Mouse (Mus musculus) heart, adult 2 months (tissue): ENCODE measurements at regions not wholly inside any gene's neighbourhood (a gene's known extent, or its start where the extent isn't known, plus 50 kb on each side); places are given as distances from the start of the nearest gene placed in this dataset.
"Not testable (repeated sequence)": the region's sequence is repeated elsewhere in the genome, so short reads cannot be mapped to it uniquely, and the experiment has no call there.

ENCODE experiments used
- DNase-seq, 2 experiments: peaks; one replicate each; pipeline ENCODE4 v3.0.0; 2021
- H3K27ac ChIP-seq: fragments of 200-600 bp; 2 replicates; pipeline ENCODE4 v1.8.1; 2022
- H3K27me3 ChIP-seq: fragments of 200-500 bp; 2 replicates; pipeline ENCODE4 v1.6.1; 2012; ENCODE audit warnings: mild to moderate bottlenecking, low read length, inconsistent platforms, mixed read lengths; ENCODE audit not compliant: control insufficient read depth, insufficient read depth
- H3K36me3 ChIP-seq: fragments of 200-500 bp; 2 replicates; pipeline ENCODE4 v1.6.1; 2012; ENCODE audit warnings: low read length, inconsistent platforms; ENCODE audit not compliant: control insufficient read depth, insufficient read depth
- H3K4me1 ChIP-seq: fragments of 200-500 bp; 2 replicates; pipeline ENCODE4 v1.6.1; 2011; ENCODE audit warnings: low read length; ENCODE audit not compliant: control insufficient read depth, insufficient read depth
- H3K4me3 ChIP-seq: fragments of 200-600 bp; 2 replicates; pipeline ENCODE4 v1.8.1; 2022
- H3K79me2 ChIP-seq: fragments of 200-500 bp; replicated peaks from 2 replicates; pipeline ENCODE4 v1.6.1; 2012; ENCODE audit warnings: mild to moderate bottlenecking, inconsistent platforms, low read length, moderate library complexity, mixed read lengths; ENCODE audit not compliant: control insufficient read depth, insufficient read depth
- H3K9ac ChIP-seq: fragments of 200-500 bp; 2 replicates; pipeline ENCODE4 v1.6.1; 2012; ENCODE audit warnings: low read depth, mild to moderate bottlenecking, control low read depth, inconsistent platforms, low read length, mixed read lengths
- CTCF ChIP-seq: fragments of 200-600 bp; IDR thresholded peaks from 2 replicates; pipeline ENCODE4 v1.8.1; 2022; ENCODE audit warnings: antibody characterized with exemption, mild to moderate bottlenecking, moderate library complexity
- EP300 ChIP-seq: fragments of 200-500 bp; IDR thresholded peaks from 2 replicates; pipeline ENCODE4 v1.6.1; 2011; ENCODE audit warnings: low read depth, low read length, control low read depth; ENCODE audit not compliant: insufficient read depth
- POLR2A ChIP-seq: fragments of 200-500 bp; IDR thresholded peaks from 2 replicates; pipeline ENCODE4 v1.6.1; 2011; ENCODE audit warnings: mild to moderate bottlenecking, low read depth, low read length, control low read depth; ENCODE audit not compliant: insufficient read depth
- WGBS: fragments of 180-500 bp; shearing (Covaris S2); methylation state at CpG from one replicate; pipeline ENCODE4 v1.1.7; 2018; 5-methylcytosine and 5-hydroxymethylcytosine counted together
- intact Hi-C: fragments of 180-260 bp; cut with DNase I; formaldehyde crosslinking; loops from one replicate; pipeline ENCODE4 v1.15.1; 2025

DNA sequence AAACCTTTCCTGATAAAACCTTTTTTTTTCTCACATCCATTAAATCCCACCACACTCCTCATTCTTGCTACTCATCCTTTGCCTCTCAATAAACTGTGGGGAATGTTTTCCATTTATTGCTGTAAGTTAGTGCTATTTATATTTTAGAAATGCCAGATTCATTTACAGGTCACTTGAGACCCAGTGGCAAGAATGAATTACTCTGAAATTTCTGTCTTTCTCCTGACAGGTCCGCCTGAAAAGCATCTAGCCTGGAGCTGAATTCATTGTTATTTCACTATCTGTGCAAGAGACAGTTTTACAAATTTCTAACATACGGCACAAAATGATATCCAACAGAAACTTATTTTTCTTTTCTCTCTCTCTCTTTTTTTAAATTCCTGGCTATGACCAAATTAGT, 570.6 kb upstream of the Akr1e1 start:
- H3K9ac ChIP-seq = no peak overlapping the region
- H3K36me3 ChIP-seq = no peaks in the 10 kb centered on the region
- 81% methylated on average over 2 of the region's 2 CpGs for WGBS
- no peak overlapping the region for H3K27ac ChIP-seq
- intact Hi-C loops = no loop called here
- no peak overlapping the region for H3K4me3 ChIP-seq
- no peaks in the 10 kb centered on the region for H3K27me3 ChIP-seq
- no peak for DNase-seq
- no peaks in the 10 kb centered on the region for H3K4me1 ChIP-seq
- TF ChIP-seq CTCF = no peak
- TF ChIP-seq POLR2A = no peak
- no peak for TF ChIP-seq EP300
- no peaks in the 10 kb centered on the region for H3K79me2 ChIP-seq

DNA sequence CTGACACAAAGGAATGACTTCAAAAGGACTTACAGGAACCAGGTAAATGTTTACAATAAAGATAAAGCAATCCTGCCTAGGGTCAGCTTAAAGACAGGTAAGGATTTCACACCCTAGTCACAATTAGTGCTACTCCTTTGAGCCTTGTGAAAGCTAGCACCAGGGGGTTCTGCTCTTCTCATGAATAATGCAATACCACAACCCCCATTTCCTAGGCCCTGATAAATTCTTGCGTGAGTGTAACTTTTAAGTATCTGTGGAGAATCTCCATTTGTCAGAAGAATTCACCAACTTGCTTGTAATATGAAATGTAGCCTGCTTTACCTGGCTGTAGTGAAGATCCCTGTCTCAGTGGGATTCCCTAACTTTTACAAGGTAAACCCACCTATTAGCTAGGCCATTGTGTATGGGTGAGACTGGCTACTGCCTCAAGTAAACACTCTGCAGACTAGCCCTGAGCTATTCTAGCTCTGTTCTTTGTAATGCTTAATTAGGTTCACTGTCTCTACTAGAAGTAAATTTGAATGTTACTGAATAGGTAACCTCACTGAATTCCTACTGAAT, 576.3 kb upstream of the Akr1e1 start:
- intact Hi-C loops, DNase-seq, H3K27me3 ChIP-seq, H3K4me1 ChIP-seq, H3K27ac ChIP-seq, H3K4me3 ChIP-seq, H3K79me2 ChIP-seq, H3K9ac ChIP-seq, H3K36me3 ChIP-seq: not testable (repeated sequence)
- WGBS = 80% methylated on average over 1 of the region's 1 CpGs

DNA sequence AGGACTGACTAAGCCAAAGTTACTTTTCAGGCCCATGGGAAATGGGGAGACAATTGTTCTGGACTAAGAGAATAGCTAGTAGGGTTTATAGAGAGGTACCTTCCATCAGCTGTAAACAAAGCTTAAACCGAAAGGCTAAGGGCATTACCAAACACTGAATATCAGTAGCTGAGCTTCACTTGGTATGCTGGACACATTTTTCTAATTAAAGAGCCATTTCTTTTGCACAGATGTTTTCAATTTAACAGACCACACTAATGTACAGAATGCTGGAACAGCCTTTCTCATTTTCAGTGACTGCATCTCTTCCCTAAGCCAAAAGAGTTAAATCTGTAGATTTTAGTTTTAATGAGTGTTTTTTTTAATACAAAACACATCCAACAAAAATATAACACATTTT, 593.8 kb upstream of the Akr1e1 start:
- H3K27me3 ChIP-seq = no peaks in the 10 kb centered on the region
- H3K36me3 ChIP-seq = no peaks in the 10 kb centered on the region
- no peaks in the 10 kb centered on the region for H3K79me2 ChIP-seq
- TF ChIP-seq CTCF = no peak
- TF ChIP-seq POLR2A = no peak
- TF ChIP-seq EP300 = no peak
- DNase-seq = no peak
- WGBS = 43% methylated on average over 1 of the region's 1 CpGs
- H3K27ac ChIP-seq = no peak overlapping the region
- H3K4me3 ChIP-seq = no peak overlapping the region
- no peaks in the 10 kb centered on the region for H3K4me1 ChIP-seq
- H3K9ac ChIP-seq = no peak overlapping the region
- intact Hi-C loops = no loop called here

DNA sequence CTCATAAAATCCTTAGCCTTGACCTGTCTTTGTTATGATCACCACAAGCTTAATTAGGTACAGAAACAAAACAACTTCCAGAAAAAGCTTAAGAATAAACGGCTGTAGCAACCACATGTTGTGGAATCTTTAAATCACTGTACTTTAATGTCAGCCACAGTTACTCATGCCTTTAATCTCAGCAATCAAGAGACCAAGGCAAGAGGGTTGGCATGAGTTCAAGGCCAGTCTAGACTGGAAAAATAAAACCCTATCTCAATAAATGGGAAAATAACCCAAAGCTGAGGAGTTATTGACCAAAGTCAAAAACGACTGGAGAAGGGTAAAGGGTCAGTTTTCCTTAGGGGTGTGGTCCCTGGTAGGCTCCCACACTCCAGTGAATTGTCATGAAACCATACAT, 595.2 kb upstream of the Akr1e1 start:
- H3K9ac ChIP-seq = no peak overlapping the region
- H3K4me1 ChIP-seq = no peaks in the 10 kb centered on the region
- H3K36me3 ChIP-seq = no peaks in the 10 kb centered on the region
- H3K27me3 ChIP-seq = no peaks in the 10 kb centered on the region
- WGBS = 35% methylated on average over 2 of the region's 2 CpGs
- H3K27ac ChIP-seq = no peak overlapping the region
- intact Hi-C loops = no loop called here
- no peaks in the 10 kb centered on the region for H3K79me2 ChIP-seq
- DNase-seq = no peak
- no peak overlapping the region for H3K4me3 ChIP-seq
- TF ChIP-seq POLR2A = no peak
- TF ChIP-seq CTCF = no peak
- no peak for TF ChIP-seq EP300

DNA sequence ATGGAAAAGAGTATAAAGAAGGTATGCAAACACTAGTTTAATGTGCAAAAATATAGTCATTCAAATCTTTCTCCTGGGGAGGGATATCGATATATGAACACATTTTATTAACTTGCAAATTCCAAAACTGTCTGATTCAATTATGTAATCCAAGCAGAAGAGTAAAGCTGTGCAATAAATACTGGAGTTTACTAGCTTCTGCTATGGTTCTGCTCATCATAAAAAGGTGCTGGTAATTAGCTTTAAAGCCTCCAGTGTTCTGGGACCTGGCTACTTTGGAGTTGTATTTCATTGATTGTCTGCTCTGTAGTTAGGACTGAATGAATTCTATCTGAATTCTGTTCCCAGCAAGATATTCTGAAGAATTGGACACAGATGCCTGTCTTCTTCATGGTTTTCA, 602.7 kb upstream of the Akr1e1 start:
- no peaks in the 10 kb centered on the region for H3K4me1 ChIP-seq
- no peak overlapping the region for H3K9ac ChIP-seq
- intact Hi-C loops = no loop called here
- no peak overlapping the region for H3K27ac ChIP-seq
- no peak for DNase-seq
- H3K36me3 ChIP-seq = no peaks in the 10 kb centered on the region
- TF ChIP-seq POLR2A (no peak), CTCF (no peak)
- WGBS = 91% methylated on average over 1 of the region's 1 CpGs
- H3K4me3 ChIP-seq = no peak overlapping the region
- no peaks in the 10 kb centered on the region for H3K27me3 ChIP-seq
- no peaks in the 10 kb centered on the region for H3K79me2 ChIP-seq

DNA sequence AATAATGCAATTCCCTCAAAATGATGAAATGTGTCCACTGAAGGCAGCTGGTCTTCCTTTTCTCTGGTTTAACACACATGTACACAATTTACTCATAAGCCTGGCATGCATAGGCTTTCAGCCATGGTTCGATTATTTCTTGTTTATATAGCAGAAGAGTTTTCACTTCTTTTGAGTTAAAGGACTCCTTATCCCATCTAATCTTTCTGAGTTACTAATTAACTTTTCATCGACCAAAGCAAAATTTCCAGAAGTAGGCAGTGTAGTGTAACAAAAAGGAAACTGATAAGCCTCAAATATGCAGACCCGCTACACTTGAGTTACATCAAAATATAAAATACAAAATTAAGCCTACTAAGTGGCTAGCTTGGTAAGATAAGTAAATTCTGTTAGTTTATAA, 620.5 kb upstream of the Akr1e1 start:
- no peaks in the 10 kb centered on the region for H3K4me1 ChIP-seq
- intact Hi-C loops = no loop called here
- TF ChIP-seq EP300 = no peak
- no peak for TF ChIP-seq POLR2A
- no peak for TF ChIP-seq CTCF
- WGBS = 83% methylated on average over 3 of the region's 3 CpGs
- no peaks in the 10 kb centered on the region for H3K36me3 ChIP-seq
- no peaks in the 10 kb centered on the region for H3K27me3 ChIP-seq
- no peaks in the 10 kb centered on the region for H3K79me2 ChIP-seq
- H3K9ac ChIP-seq = no peak overlapping the region
- no peak for DNase-seq
- no peak overlapping the region for H3K27ac ChIP-seq
- no peak overlapping the region for H3K4me3 ChIP-seq

DNA sequence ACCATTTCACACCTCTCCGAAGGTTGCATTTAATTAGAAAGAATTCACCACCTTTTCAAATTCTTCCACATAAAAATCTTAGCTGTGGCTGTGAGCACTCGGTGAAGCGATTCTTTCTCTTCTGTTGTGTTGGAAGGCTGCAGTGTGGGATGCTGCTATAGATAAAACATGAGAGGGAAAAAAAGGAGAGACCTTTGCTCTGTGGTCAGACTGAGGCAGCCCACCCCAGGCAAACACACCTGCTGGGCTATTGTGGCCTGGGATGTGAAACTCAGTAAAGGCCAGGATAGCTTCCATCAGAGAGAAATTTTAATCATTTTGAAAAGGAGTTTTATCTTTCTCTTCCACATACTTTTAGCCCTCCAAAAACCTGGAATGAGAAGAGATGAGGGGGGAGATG, 625.3 kb upstream of the Akr1e1 start:
- no peak overlapping the region for H3K27ac ChIP-seq
- H3K79me2 ChIP-seq = no peaks in the 10 kb centered on the region
- TF ChIP-seq EP300 = no peak
- no peak for TF ChIP-seq POLR2A
- H3K9ac ChIP-seq = no peak overlapping the region
- WGBS = 80% methylated on average over 3 of the region's 3 CpGs
- H3K4me1 ChIP-seq = no peaks in the 10 kb centered on the region
- no peak overlapping the region for H3K4me3 ChIP-seq
- DNase-seq = no peak
- no peaks in the 10 kb centered on the region for H3K27me3 ChIP-seq
- no peaks in the 10 kb centered on the region for H3K36me3 ChIP-seq
- intact Hi-C loops = no loop called here
